Mouse (Mus musculus): ENCODE measurements around the gene Thap8.

- TF ChIP-seq CTCF (IDR thresholded peaks at IDR 0.05; ENCODE audit: low read depth, low read length) (no peak), POLR2A (IDR thresholded peaks at IDR 0.05; ENCODE audit: extremely low read depth, insufficient read depth, low read length) (no peak)
Measured at GRCm38 (mm10) chr7:30234276-30234858, 45.5 kb upstream of the Thap8 start.
